Mouse (Mus musculus): ENCODE results near the gene Csrp2. TPM values are rescaled to one million over a fixed set of nuclear protein-coding genes. Genes with fewer than 3 reads are reported as not detected.

Gene Csrp2
- total and polyA plus RNA-seq, 3 experiments: 4.8 to 19.6 TPM; not detected in 1

GRCm38 (mm10) chr10:110977379-110977778 is 57.8 kb downstream of the Csrp2 start:
- Histone ChIP-seq H3K36me3 (ENCODE audit: control insufficient read depth in 1 of 2, insufficient read depth in 2 of 2, low read length in 2 of 2) (peaks cover 0 to 44% of the 10 kb centered on the region in 2 experiments; a peak in 2 of 4 replicates), H3K27ac (ENCODE audit: control insufficient read depth, low read depth, low read length) (no peak overlapping the region), H3K27me3 (ENCODE audit: control insufficient read depth in 1 of 2, insufficient read depth in 2 of 2, low read length in 2 of 2) (no peaks in the 10 kb centered on the region), H3K4me1 (ENCODE audit: control insufficient read depth in 1 of 2, insufficient read depth in 2 of 2, low read length in 2 of 2) (no peaks in the 10 kb centered on the region), H3K9me3 (replicated peaks; ENCODE audit: insufficient read depth, low read length) (no peaks in the 10 kb centered on the region), H3K4me3 (ENCODE audit: control insufficient read depth in 1 of 2, insufficient read depth in 1 of 2, low read depth in 2 of 2, low read length in 2 of 2) (no peak overlapping the region), H3K9ac (ENCODE audit: control insufficient read depth, low read depth, low read length, poor library complexity, severe bottlenecking) (no peak overlapping the region), H3K79me2 (ENCODE audit: control insufficient read depth, insufficient read depth, low read length, poor library complexity) (no peaks in the 10 kb centered on the region)
- TF ChIP-seq POLR2AphosphoS5 (IDR thresholded peaks at IDR 0.05; ENCODE audit: borderline replicate concordance, low read depth, low read length) (no peak), BHLHE40 (IDR thresholded peaks at IDR 0.05; ENCODE audit: borderline replicate concordance, low read depth, low read length) (no peak), ZNF384 (IDR thresholded peaks at IDR 0.05; ENCODE audit: low read depth, low read length) (no peak), USF2 (IDR thresholded peaks at IDR 0.05; ENCODE audit: borderline replicate concordance in 1 of 2, insufficient read depth in 1 of 2, low read depth in 1 of 2, low read length in 2 of 2) (no peak), UBTF (IDR thresholded peaks at IDR 0.05; ENCODE audit: borderline replicate concordance, insufficient read depth, low read depth, low read length) (no peak), E2F4 (IDR thresholded peaks at IDR 0.05; ENCODE audit: borderline replicate concordance, low read depth, low read length) (no peak), MYB (IDR thresholded peaks at IDR 0.05; ENCODE audit: low read depth, low read length) (no peak)
- DNase-seq (ENCODE audit: low read depth, low spot score): no peak

- DNase-seq (ENCODE audit: low read depth, low spot score): no peak
- Histone ChIP-seq H3K27me3 (ENCODE audit: control insufficient read depth in 1 of 2, insufficient read depth in 2 of 2, low read length in 2 of 2) (no peaks in the 10 kb centered on the region), H3K9me3 (replicated peaks; ENCODE audit: insufficient read depth, low read length) (no peaks in the 10 kb centered on the region), H3K36me3 (ENCODE audit: control insufficient read depth in 1 of 2, insufficient read depth in 2 of 2, low read length in 2 of 2) (peaks cover 0 to 36% of the 10 kb centered on the region in 2 experiments; a peak in 2 of 4 replicates), H3K27ac (ENCODE audit: control insufficient read depth, low read depth, low read length) (no peak overlapping the region), H3K4me1 (ENCODE audit: control insufficient read depth in 1 of 2, insufficient read depth in 2 of 2, low read length in 2 of 2) (no peaks in the 10 kb centered on the region), H3K4me3 (ENCODE audit: control insufficient read depth in 1 of 2, insufficient read depth in 1 of 2, low read depth in 2 of 2, low read length in 2 of 2) (no peak overlapping the region), H3K79me2 (ENCODE audit: control insufficient read depth, insufficient read depth, low read length, poor library complexity) (peaks cover 3% of the 10 kb centered on the region; the same call in 1 of the 2 replicates), H3K9ac (ENCODE audit: control insufficient read depth, low read depth, low read length, poor library complexity, severe bottlenecking) (no peak overlapping the region)
- TF ChIP-seq E2F4 (IDR thresholded peaks at IDR 0.05; ENCODE audit: borderline replicate concordance, low read depth, low read length): no peak
- no peak for TF ChIP-seq MAX (IDR thresholded peaks at IDR 0.05; ENCODE audit: low read length)
- no peak for TF ChIP-seq MYB (IDR thresholded peaks at IDR 0.05; ENCODE audit: low read depth, low read length)
- TF ChIP-seq UBTF (IDR thresholded peaks at IDR 0.05; ENCODE audit: borderline replicate concordance, insufficient read depth, low read depth, low read length): no peak
- no peak for TF ChIP-seq POLR2A (IDR thresholded peaks at IDR 0.05; ENCODE audit: control insufficient read depth in 1 of 2, insufficient read depth in 1 of 2, low read depth in 1 of 2, low read length in 2 of 2, poor library complexity in 1 of 2)
- no peak for TF ChIP-seq SMC3 (IDR thresholded peaks at IDR 0.05; ENCODE audit: low read depth, low read length)
- TF ChIP-seq ZKSCAN1 (IDR thresholded peaks at IDR 0.05; ENCODE audit: low read depth, low read length): no peak
- TF ChIP-seq NELFE (IDR thresholded peaks at IDR 0.05; ENCODE audit: low read depth, low read length): no peak
- TF ChIP-seq CHD2 (IDR thresholded peaks at IDR 0.05; ENCODE audit: low read length): no peak
- TF ChIP-seq TBP (IDR thresholded peaks at IDR 0.05; ENCODE audit: low read depth, low read length): no peak
- no peak for TF ChIP-seq MYC (IDR thresholded peaks at IDR 0.05; ENCODE audit: low read depth, low read length)
- TF ChIP-seq MAFK (IDR thresholded peaks at IDR 0.05; ENCODE audit: borderline replicate concordance, low read depth, low read length): no peak
- no peak for TF ChIP-seq USF2 (IDR thresholded peaks at IDR 0.05; ENCODE audit: borderline replicate concordance in 1 of 2, insufficient read depth in 1 of 2, low read depth in 1 of 2, low read length in 2 of 2)
- no peak for TF ChIP-seq MEF2A (IDR thresholded peaks at IDR 0.05; ENCODE audit: extremely low read depth, insufficient replicate concordance, low read depth, low read length, poor library complexity, severe bottlenecking)
- TF ChIP-seq TAL1 (IDR thresholded peaks at IDR 0.05; ENCODE audit: low read length): no peak
These were observed 59.8 kb downstream of the Csrp2 start for GRCm38 (mm10) chr10:110979431-110979830.
